Mouse (Mus musculus) liver, embryonic 13.5 days (tissue): ENCODE data around the gene Ralgapb. TPM values are rescaled to one million over a fixed set of nuclear protein-coding genes. Genes with fewer than 3 reads are reported as not detected.

ENCODE experiments used
- ATAC-seq: fragments of 200-750 bp; cut with Nextera tagmentation; 2 replicates; pipeline ENCODE4 v1.8.0; 2017; ENCODE audit warnings: low read depth, mild to moderate bottlenecking, moderate number of reproducible peaks, moderate library complexity
- DNase-seq: peaks from one replicate; pipeline ENCODE4 v3.0.0; 2022
- H3K27ac ChIP-seq: fragments of 300-500 bp; sonication (generic); 2 replicates; pipeline ENCODE4 v1.5.1; 2015; ENCODE audit warnings: moderate library complexity, mild to moderate bottlenecking, inconsistent platforms
- H3K27me3 ChIP-seq: fragments of 300-500 bp; sonication (generic); 2 replicates; pipeline ENCODE4 v1.6.1; 2015; ENCODE audit warnings: mild to moderate bottlenecking, inconsistent platforms
- H3K36me3 ChIP-seq: fragments of 300-500 bp; sonication (generic); 2 replicates; pipeline ENCODE4 v1.6.1; 2015; ENCODE audit warnings: mild to moderate bottlenecking, inconsistent platforms
- H3K4me1 ChIP-seq: fragments of 300-500 bp; sonication (generic); replicated peaks from 2 replicates; pipeline ENCODE4 v1.6.1; 2015; ENCODE audit warnings: inconsistent platforms
- H3K4me2 ChIP-seq: fragments of 300-500 bp; sonication (generic); 2 replicates; pipeline ENCODE4 v1.6.1; 2015; ENCODE audit warnings: inconsistent platforms, mild to moderate bottlenecking, moderate library complexity
- H3K4me3 ChIP-seq: fragments of 300-500 bp; sonication (generic); replicated peaks from 2 replicates; pipeline ENCODE4 v1.5.1; 2015; ENCODE audit warnings: mild to moderate bottlenecking, inconsistent platforms
- H3K9ac ChIP-seq: fragments of 300-500 bp; sonication (generic); 2 replicates; pipeline ENCODE4 v1.6.1; 2015; ENCODE audit warnings: mild to moderate bottlenecking, inconsistent platforms
- H3K9me3 ChIP-seq: fragments of 300-500 bp; sonication (generic); replicated peaks from 2 replicates; pipeline ENCODE4 v1.6.1; 2016; ENCODE audit warnings: inconsistent platforms
- WGBS: fragments of 180-500 bp; shearing (Covaris S2); methylation state at CpG from one replicate; pipeline ENCODE4 v1.1.7; 2015; ENCODE audit not compliant: insufficient replicate concordance; 5-methylcytosine and 5-hydroxymethylcytosine counted together
- polyA plus RNA-seq: library from polyadenylated mRNA; unstranded; fragments of >200 nt; fragmentation: Nextera tagmentation; extraction: Ambion mirVana; gene quantifications from 2 replicates; pipeline ENCODE4 v1.2.1, GENCODE M21; 2015

Ralgapb gene
- polyA plus RNA-seq, 1 experiment from 2014 or later: 6.3 TPM

GRCm38 (mm10) chr2:158519071-158519470 lies 109.4 kb downstream of the Ralgapb start:
- Histone ChIP-seq H3K9me3 (no peaks in the 10 kb centered on the region), H3K27me3 (no peaks in the 10 kb centered on the region), H3K27ac (no peak overlapping the region), H3K4me2 (no peak overlapping the region), H3K4me3 (no peak overlapping the region), H3K4me1 (no peaks in the 10 kb centered on the region), H3K9ac (no peak overlapping the region), H3K36me3 (no peaks in the 10 kb centered on the region)
- ATAC-seq (no peak), DNase-seq (no peak)
- 66% methylated on average over 11 of the region's 11 CpGs for WGBS

GRCm38 (mm10) chr2:158519800-158520199 lies 110.2 kb downstream of the Ralgapb start:
- ATAC-seq (no peak), DNase-seq (no peak)
- Histone ChIP-seq H3K9me3 (no peaks in the 10 kb centered on the region), H3K9ac (no peak overlapping the region), H3K4me1 (no peaks in the 10 kb centered on the region), H3K27ac (no peak overlapping the region), H3K36me3 (no peaks in the 10 kb centered on the region), H3K4me2 (no peak overlapping the region), H3K27me3 (no peaks in the 10 kb centered on the region), H3K4me3 (no peak overlapping the region)
- WGBS: 62% methylated on average over 6 of the region's 6 CpGs

GRCm38 (mm10) chr2:158523060-158523459 lies 113.4 kb downstream of the Ralgapb start:
- Histone ChIP-seq H3K4me1 (no peaks in the 10 kb centered on the region), H3K36me3 (no peaks in the 10 kb centered on the region), H3K4me3 (no peak overlapping the region), H3K27ac (no peak overlapping the region), H3K9ac (no peak overlapping the region), H3K4me2 (no peak overlapping the region), H3K9me3 (no peaks in the 10 kb centered on the region), H3K27me3 (no peaks in the 10 kb centered on the region)
- WGBS: 65% methylated on average over 8 of the region's 8 CpGs
- DNase-seq: no peak
- ATAC-seq: no peak

GRCm38 (mm10) chr2:158524129-158524860 lies 114.6 kb downstream of the Ralgapb start:
- WGBS: 71% methylated on average over 16 of the region's 16 CpGs
- Histone ChIP-seq H3K4me2 (no peak overlapping the region), H3K9ac (no peak overlapping the region), H3K4me1 (no peaks in the 10 kb centered on the region), H3K27ac (no peak overlapping the region), H3K9me3 (no peaks in the 10 kb centered on the region), H3K27me3 (no peaks in the 10 kb centered on the region), H3K4me3 (no peak overlapping the region), H3K36me3 (no peaks in the 10 kb centered on the region)
- DNase-seq: no peak
- ATAC-seq: no peak

- Histone ChIP-seq H3K4me2 (no peak overlapping the region), H3K4me3 (no peak overlapping the region), H3K27ac (no peak overlapping the region), H3K4me1 (no peaks in the 10 kb centered on the region), H3K9ac (no peak overlapping the region), H3K27me3 (no peaks in the 10 kb centered on the region), H3K36me3 (no peaks in the 10 kb centered on the region), H3K9me3 (no peaks in the 10 kb centered on the region)
- DNase-seq: peak; percentile 9
- no peak for ATAC-seq
- 2% methylated on average over 4 of the region's 4 CpGs for WGBS
These were observed 124.4 kb downstream of the Ralgapb start for GRCm38 (mm10) chr2:158534090-158534489.

GRCm38 (mm10) chr2:158534559-158534958 lies 124.9 kb downstream of the Ralgapb start:
- Histone ChIP-seq H3K27ac (no peak overlapping the region), H3K27me3 (no peaks in the 10 kb centered on the region; the same call in 1 of the 2 replicates), H3K9me3 (no peaks in the 10 kb centered on the region), H3K36me3 (no peaks in the 10 kb centered on the region), H3K4me1 (no peaks in the 10 kb centered on the region), H3K4me3 (no peak overlapping the region), H3K9ac (no peak overlapping the region), H3K4me2 (no peak overlapping the region)
- ATAC-seq (no peak), DNase-seq (no peak)
- 62% methylated on average over 8 of the region's 8 CpGs for WGBS

- H3K4me2 ChIP-seq: no peak overlapping the region
- ATAC-seq (no peak), DNase-seq (no peak)
- H3K27ac ChIP-seq: no peak overlapping the region
- no peaks in the 10 kb centered on the region for H3K9me3 ChIP-seq
- H3K9ac ChIP-seq: no peak overlapping the region
- peaks cover 10% of the 10 kb centered on the region for H3K27me3 ChIP-seq
- H3K36me3 ChIP-seq: no peaks in the 10 kb centered on the region
- no peaks in the 10 kb centered on the region for H3K4me1 ChIP-seq
- 42% methylated on average over 24 of the region's 24 CpGs for WGBS
- H3K4me3 ChIP-seq: no peak overlapping the region
These were observed 130.0 kb downstream of the Ralgapb start for GRCm38 (mm10) chr2:158539433-158540305.

GRCm38 (mm10) chr2:158541286-158541685 lies 131.6 kb downstream of the Ralgapb start:
- Histone ChIP-seq H3K4me1 (no peaks in the 10 kb centered on the region), H3K9ac (no peak overlapping the region), H3K9me3 (no peaks in the 10 kb centered on the region), H3K4me2 (no peak overlapping the region), H3K4me3 (no peak overlapping the region), H3K27me3 (peaks cover 10% of the 10 kb centered on the region), H3K27ac (no peak overlapping the region), H3K36me3 (no peaks in the 10 kb centered on the region)
- ATAC-seq: no peak
- no peak for DNase-seq
- WGBS: 37% methylated on average over 4 of the region's 4 CpGs

GRCm38 (mm10) chr2:158545266-158545665 lies 135.6 kb downstream of the Ralgapb start:
- H3K9ac ChIP-seq: no peak overlapping the region
- H3K27me3 ChIP-seq: peaks cover 25% of the 10 kb centered on the region; the same call in 1 of the 2 replicates
- ATAC-seq (no peak), DNase-seq (no peak)
- no peaks in the 10 kb centered on the region for H3K36me3 ChIP-seq
- H3K4me3 ChIP-seq: no peak overlapping the region
- WGBS: 47% methylated on average over 2 of the region's 2 CpGs
- H3K4me2 ChIP-seq: no peak overlapping the region
- H3K27ac ChIP-seq: no peak overlapping the region
- no peaks in the 10 kb centered on the region for H3K4me1 ChIP-seq
- no peaks in the 10 kb centered on the region for H3K9me3 ChIP-seq

- no peak overlapping the region for H3K27ac ChIP-seq
- WGBS: 5% methylated on average over 17 of the region's 17 CpGs
- no peak overlapping the region for H3K4me3 ChIP-seq
- H3K4me1 ChIP-seq: no peaks in the 10 kb centered on the region
- DNase-seq (peak; percentile 33), ATAC-seq (no peak)
- no peak overlapping the region for H3K9ac ChIP-seq
- no peaks in the 10 kb centered on the region for H3K36me3 ChIP-seq
- H3K9me3 ChIP-seq: no peaks in the 10 kb centered on the region
- no peak overlapping the region for H3K4me2 ChIP-seq
- H3K27me3 ChIP-seq: peaks cover 27% of the 10 kb centered on the region; the same call in 1 of the 2 replicates
These were observed 137.1 kb downstream of the Ralgapb start for GRCm38 (mm10) chr2:158546751-158547150.
